Mouse (Mus musculus) adrenal gland, adult 18-20 months (tissue): ENCODE data around the gene Iqcd. TPM values are rescaled to one million over a fixed set of nuclear protein-coding genes. Genes with fewer than 3 reads are reported as not detected.

Experiments
- DNase-seq, 2 experiments: peaks; one replicate each; pipeline ENCODE4 v3.0.0; 2021 to 2022; ENCODE audit warnings: low spot score in 2 of 2
- long read RNA-seq, 2 experiments: library from polyadenylated mRNA; stranded (forward); transcript quantifications; one replicate each; pipeline ENCODE4 v2.0.0; 2021
- total RNA-seq, 2 experiments: library from RNA; stranded (reverse); gene quantifications; 1 replicate in 1 of 2; 2 replicates in 1 of 2; pipeline ENCODE4 v1.2.3; 2021

Gene Iqcd
- under 1 TPM; 0.36 to 0.48 TPM for total RNA-seq
- long read RNA-seq, experiment 1, result 0 reads
- long read RNA-seq, experiment 2, partial matches to known transcripts, result 0 of 1 reads
- long read RNA-seq, experiment 2, other reads (novel, unspliced or antisense), result 0 of 1 reads

GRCm38 (mm10) chr5:120588569-120589094 lies at the start of gene Iqcd, which contains the start of gene Tpcn1:
TSS of gene Iqcd (plus strand) at chr5:120589016.
TSS of gene Tpcn1 (minus strand) at chr5:120588673.
- DNase-seq, result peak; percentile 95 to 98

- DNase-seq, result no peak
Measured at GRCm38 (mm10) chr5:120548236-120548850, 40.5 kb upstream of the Iqcd start.

GRCm38 (mm10) chr5:120550137-120550536 lies 38.7 kb upstream of the Iqcd start:
- no peak for DNase-seq

- no peak for DNase-seq
Measured at GRCm38 (mm10) chr5:120550673-120551072, 38.1 kb upstream of the Iqcd start.

- no peak for DNase-seq
Measured at GRCm38 (mm10) chr5:120555871-120556270, 32.9 kb upstream of the Iqcd start.

- no peak for DNase-seq
Measured at GRCm38 (mm10) chr5:120558041-120558440, 30.8 kb upstream of the Iqcd start.

- no peak for DNase-seq
Measured at GRCm38 (mm10) chr5:120558762-120559161, 30.1 kb upstream of the Iqcd start.

- DNase-seq, result no peak
Measured at GRCm38 (mm10) chr5:120560129-120560615, 28.6 kb upstream of the Iqcd start.

GRCm38 (mm10) chr5:120560616-120561311 lies 28.1 kb upstream of the Iqcd start:
- no peak for DNase-seq

- DNase-seq, result peak in 1 of 2 experiments; percentile 59
Measured at GRCm38 (mm10) chr5:120562956-120563913, 25.6 kb upstream of the Iqcd start.

- no peak for DNase-seq
Measured at GRCm38 (mm10) chr5:120563914-120564311, 24.9 kb upstream of the Iqcd start.

- DNase-seq, result no peak
Measured at GRCm38 (mm10) chr5:120565171-120565905, 23.5 kb upstream of the Iqcd start.

GRCm38 (mm10) chr5:120566101-120566500 lies 22.7 kb upstream of the Iqcd start:
- DNase-seq, result no peak

- DNase-seq, result no peak
Measured at GRCm38 (mm10) chr5:120566681-120567252, 22.0 kb upstream of the Iqcd start.

GRCm38 (mm10) chr5:120567253-120567701 lies 21.5 kb upstream of the Iqcd start:
- peak; percentile 53 to 55 for DNase-seq

GRCm38 (mm10) chr5:120567761-120568211 lies 21.0 kb upstream of the Iqcd start:
- DNase-seq, result no peak

GRCm38 (mm10) chr5:120568336-120568768 lies 20.5 kb upstream of the Iqcd start:
- no peak for DNase-seq

- DNase-seq, result no peak
Measured at GRCm38 (mm10) chr5:120568964-120569363, 19.9 kb upstream of the Iqcd start.

GRCm38 (mm10) chr5:120569791-120570190 lies 19.0 kb upstream of the Iqcd start:
- DNase-seq, result no peak
